Mouse (Mus musculus): ENCODE data around the gene Entpd6. TPM values are rescaled to one million over a fixed set of nuclear protein-coding genes. Genes with fewer than 3 reads are reported as not detected.
A peak's percentile ranks its signal among the peaks of the same experiment; 100 is the strongest.

The Entpd6 gene
- polyA plus RNA-seq, 1 experiment from 2014 or later = 30.3 TPM

GRCm38 (mm10) chr2:150765619-150766018 is 16.8 kb downstream of the Entpd6 start:
- H3K27me3 ChIP-seq (replicated peaks) = no peaks in the 10 kb centered on the region
- H3K9ac ChIP-seq = no peak overlapping the region
- H3K4me3 ChIP-seq = no peak overlapping the region
- ATAC-seq (ENCODE audit: low FRiP score, low read depth) = 0 out of 2 replicates have a peak, but pooled peaks have one; percentile 30
- H3K9me3 ChIP-seq = no peaks in the 10 kb centered on the region
- 56% methylated on average over 2 of the region's 2 CpGs for WGBS
- no peak overlapping the region for H3K4me2 ChIP-seq (replicated peaks)
- peaks cover 32% of the 10 kb centered on the region for H3K36me3 ChIP-seq
- H3K27ac ChIP-seq = no peak overlapping the region
- H3K4me1 ChIP-seq = no peaks in the 10 kb centered on the region

DNA sequence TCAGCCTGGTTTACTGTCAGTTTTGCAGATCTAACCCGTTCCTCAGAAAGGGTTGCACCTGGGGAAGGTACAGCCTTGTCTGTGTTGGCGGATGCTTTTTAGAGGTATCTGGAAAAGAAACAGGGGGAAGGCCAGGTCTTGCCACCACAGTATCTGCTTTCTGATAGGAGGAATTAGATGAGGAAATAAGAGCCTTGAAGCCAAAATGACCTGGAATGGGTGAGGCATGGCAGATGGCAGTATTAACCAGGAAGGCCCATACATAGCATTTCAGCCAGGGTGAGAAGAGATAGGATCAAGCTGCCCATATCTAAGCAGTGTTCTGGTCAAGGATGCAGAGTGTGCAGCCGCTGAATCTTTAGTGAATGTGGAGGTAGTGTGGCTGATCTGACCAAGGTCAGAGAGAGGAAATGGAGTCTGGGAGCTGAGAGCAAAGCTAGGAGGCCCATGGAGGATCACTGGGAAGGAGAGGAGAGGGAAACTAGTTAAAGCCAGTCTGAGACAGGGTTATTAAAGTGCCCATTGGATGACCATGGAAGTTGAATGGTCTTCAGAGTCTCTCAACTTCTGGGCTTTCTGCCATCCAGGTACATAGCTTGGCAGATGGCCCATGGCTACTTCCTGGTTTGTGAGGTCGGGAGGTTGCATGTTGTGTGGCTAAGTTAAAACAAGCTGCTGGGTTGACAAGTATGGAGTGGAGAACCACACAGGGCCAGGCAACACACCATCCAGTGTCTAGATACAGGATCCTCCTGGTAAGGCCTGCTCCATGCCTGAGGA is 17.4 kb downstream of the Entpd6 start:
- Histone ChIP-seq H3K36me3 (peaks cover 32% of the 10 kb centered on the region), H3K27me3 (replicated peaks) (no peaks in the 10 kb centered on the region), H3K9me3 (no peaks in the 10 kb centered on the region), H3K27ac (no peak overlapping the region), H3K9ac (no peak overlapping the region), H3K4me1 (no peaks in the 10 kb centered on the region), H3K4me2 (replicated peaks) (no peak overlapping the region), H3K4me3 (no peak overlapping the region)
- 92% methylated on average over 4 of the region's 4 CpGs for WGBS
- no peak for ATAC-seq (ENCODE audit: low FRiP score, low read depth)

DNA sequence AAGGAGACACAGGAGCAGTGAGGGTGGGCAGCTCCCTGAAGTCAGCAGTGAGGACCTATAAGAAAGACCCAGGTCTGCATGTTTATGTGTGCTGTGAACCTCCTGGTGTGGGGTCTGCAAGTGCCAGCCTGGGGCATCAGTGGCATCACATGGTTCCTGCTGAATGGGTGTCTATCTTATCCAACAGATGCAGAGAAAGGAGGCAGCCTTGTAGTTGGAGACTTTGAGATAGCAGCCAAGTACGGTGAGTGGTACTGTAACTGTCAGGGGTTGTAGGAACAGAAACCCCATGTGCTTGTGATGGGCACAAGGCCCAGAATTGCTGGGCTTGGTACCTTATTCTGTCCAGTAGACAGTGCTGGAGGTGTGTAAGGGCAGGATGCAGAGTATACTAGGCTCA is 19.8 kb downstream of the Entpd6 start:
- H3K27ac ChIP-seq = no peak overlapping the region
- no peak overlapping the region for H3K4me2 ChIP-seq (replicated peaks)
- peaks cover 23% of the 10 kb centered on the region for H3K36me3 ChIP-seq
- H3K9me3 ChIP-seq = no peaks in the 10 kb centered on the region
- no peak for ATAC-seq (ENCODE audit: low FRiP score, low read depth)
- no peaks in the 10 kb centered on the region for H3K4me1 ChIP-seq
- no peaks in the 10 kb centered on the region for H3K27me3 ChIP-seq (replicated peaks)
- no peak overlapping the region for H3K4me3 ChIP-seq
- no peak overlapping the region for H3K9ac ChIP-seq
- 97% methylated on average over 1 of the region's 1 CpGs for WGBS

GRCm38 (mm10) chr2:150770747-150771146 is 21.9 kb downstream of the Entpd6 start:
- Histone ChIP-seq H3K4me2 (replicated peaks) (no peak overlapping the region), H3K27me3 (replicated peaks) (no peaks in the 10 kb centered on the region), H3K4me3 (no peak overlapping the region), H3K9me3 (no peaks in the 10 kb centered on the region), H3K4me1 (no peaks in the 10 kb centered on the region), H3K36me3 (peaks cover 23% of the 10 kb centered on the region), H3K9ac (no peak overlapping the region), H3K27ac (no peak overlapping the region)
- ATAC-seq (ENCODE audit: low FRiP score, low read depth) = no peak
- 83% methylated on average over 1 of the region's 1 CpGs for WGBS

GRCm38 (mm10) chr2:150771169-150771568 is 22.3 kb downstream of the Entpd6 start:
- H3K4me2 ChIP-seq (replicated peaks) = no peak overlapping the region

DNA sequence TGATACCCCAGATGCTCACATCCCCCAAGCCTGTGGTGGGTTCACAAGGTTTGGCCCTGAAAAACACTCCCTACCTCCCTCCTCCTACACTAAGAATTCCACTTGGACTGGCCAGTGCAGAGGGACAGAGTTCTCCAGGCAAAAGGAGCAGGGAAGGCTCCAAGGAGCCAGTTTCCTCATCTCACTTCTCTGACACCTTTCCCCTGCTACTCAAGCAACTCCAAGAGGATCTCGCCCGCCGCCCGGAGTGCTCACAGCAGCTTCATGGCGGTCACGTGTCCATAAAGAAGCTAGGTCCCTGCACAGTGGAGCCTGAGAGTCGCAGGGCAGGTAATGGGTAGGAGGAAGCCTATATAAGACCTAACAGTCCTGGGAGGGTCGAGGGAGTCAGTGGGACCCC is 23.2 kb downstream of the Entpd6 start:
- no peak overlapping the region for H3K4me3 ChIP-seq
- peaks cover 18% of the 10 kb centered on the region for H3K36me3 ChIP-seq
- H3K9me3 ChIP-seq = no peaks in the 10 kb centered on the region
- H3K27ac ChIP-seq = no peak overlapping the region
- no peaks in the 10 kb centered on the region for H3K4me1 ChIP-seq
- H3K9ac ChIP-seq = no peak overlapping the region
- WGBS = 89% methylated on average over 8 of the region's 8 CpGs
- no peaks in the 10 kb centered on the region for H3K27me3 ChIP-seq (replicated peaks)
- no peak for ATAC-seq (ENCODE audit: low FRiP score, low read depth)
- no peak overlapping the region for H3K4me2 ChIP-seq (replicated peaks)

More at GRCm38 (mm10) chr2:150771169-150771568, 22.3 kb downstream of the Entpd6 start:
- H3K27ac ChIP-seq = no peak overlapping the region
- ATAC-seq (ENCODE audit: low FRiP score, low read depth) = no peak
- H3K4me1 ChIP-seq = no peaks in the 10 kb centered on the region
- H3K27me3 ChIP-seq (replicated peaks) = no peaks in the 10 kb centered on the region
- H3K36me3 ChIP-seq = peaks cover 23% of the 10 kb centered on the region
- H3K9ac ChIP-seq = no peak overlapping the region
- H3K9me3 ChIP-seq = no peaks in the 10 kb centered on the region
- WGBS = 87% methylated on average over 6 of the region's 6 CpGs
- H3K4me3 ChIP-seq = no peak overlapping the region

DNA sequence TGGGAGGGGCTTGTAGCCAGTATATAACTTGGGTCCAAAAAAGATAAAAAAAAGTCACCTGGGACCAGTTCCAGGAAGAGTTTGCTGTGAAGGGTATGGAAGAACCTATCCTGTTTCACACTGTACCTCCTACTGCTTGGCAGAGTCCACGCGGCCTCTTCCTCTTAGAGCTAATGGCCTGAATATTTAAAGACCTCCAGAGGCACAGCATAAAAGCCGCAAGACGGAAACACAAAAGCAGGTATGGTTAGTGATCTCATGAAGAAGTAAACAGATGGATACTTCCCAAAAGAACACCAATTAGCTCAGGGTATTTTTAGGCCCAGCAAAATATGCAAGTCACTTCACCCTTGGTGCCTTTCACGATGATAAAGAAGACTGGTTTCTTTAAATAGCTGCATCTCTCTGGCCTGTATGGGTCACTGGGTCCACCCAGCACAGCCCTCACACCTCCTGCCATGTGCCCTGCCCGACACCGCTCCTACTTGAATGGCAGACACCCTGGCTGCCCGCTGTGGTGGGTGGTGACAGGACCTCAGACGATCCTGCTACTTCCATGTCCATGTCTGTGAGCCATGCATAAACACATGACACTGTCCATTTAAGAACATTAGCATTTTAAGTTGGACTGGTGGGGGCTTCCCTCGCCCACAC is 23.8 kb downstream of the Entpd6 start:
- no peak for ATAC-seq (ENCODE audit: low FRiP score, low read depth)
- H3K9ac ChIP-seq = no peak overlapping the region
- H3K4me3 ChIP-seq = no peak overlapping the region
- no peaks in the 10 kb centered on the region for H3K27me3 ChIP-seq (replicated peaks)
- no peak overlapping the region for H3K4me2 ChIP-seq (replicated peaks)
- H3K4me1 ChIP-seq = no peaks in the 10 kb centered on the region
- no peaks in the 10 kb centered on the region for H3K9me3 ChIP-seq
- H3K36me3 ChIP-seq = peaks cover 16% of the 10 kb centered on the region
- 75% methylated on average over 10 of the region's 10 CpGs for WGBS
- no peak overlapping the region for H3K27ac ChIP-seq

- no peak for ATAC-seq (ENCODE audit: low FRiP score, low read depth)
- Histone ChIP-seq H3K9ac (no peak overlapping the region), H3K36me3 (no peaks in the 10 kb centered on the region), H3K9me3 (no peaks in the 10 kb centered on the region), H3K27me3 (replicated peaks) (no peaks in the 10 kb centered on the region), H3K4me3 (no peak overlapping the region), H3K4me2 (replicated peaks) (no peak overlapping the region), H3K4me1 (peaks cover 9% of the 10 kb centered on the region), H3K27ac (no peak overlapping the region)
- 79% methylated on average over 2 of the region's 2 CpGs for WGBS
Observed at GRCm38 (mm10) chr2:150782801-150783200, 34.0 kb downstream of the Entpd6 start.

- Histone ChIP-seq H3K36me3 (no peaks in the 10 kb centered on the region), H3K27me3 (replicated peaks) (no peaks in the 10 kb centered on the region), H3K9me3 (no peaks in the 10 kb centered on the region), H3K27ac (no peak within 1 kb of the TSS), H3K4me2 (replicated peaks) (peak within 1 kb of the TSS; percentile 98), H3K4me3 (peak within 1 kb of the TSS; percentile 77), H3K9ac (peak within 1 kb of the TSS; percentile 72), H3K4me1 (peaks cover 15% of the 10 kb centered on the region)
- WGBS = 3% methylated on average over 58 of the region's 58 CpGs
- ATAC-seq (ENCODE audit: low FRiP score, low read depth) = peak; percentile 97
Observed at GRCm38 (mm10) chr2:150786251-150787180, 37.7 kb downstream of the Entpd6 start, which contains the start of gene Pygb. Pygb (plus strand) TSS chr2:150786735.

DNA sequence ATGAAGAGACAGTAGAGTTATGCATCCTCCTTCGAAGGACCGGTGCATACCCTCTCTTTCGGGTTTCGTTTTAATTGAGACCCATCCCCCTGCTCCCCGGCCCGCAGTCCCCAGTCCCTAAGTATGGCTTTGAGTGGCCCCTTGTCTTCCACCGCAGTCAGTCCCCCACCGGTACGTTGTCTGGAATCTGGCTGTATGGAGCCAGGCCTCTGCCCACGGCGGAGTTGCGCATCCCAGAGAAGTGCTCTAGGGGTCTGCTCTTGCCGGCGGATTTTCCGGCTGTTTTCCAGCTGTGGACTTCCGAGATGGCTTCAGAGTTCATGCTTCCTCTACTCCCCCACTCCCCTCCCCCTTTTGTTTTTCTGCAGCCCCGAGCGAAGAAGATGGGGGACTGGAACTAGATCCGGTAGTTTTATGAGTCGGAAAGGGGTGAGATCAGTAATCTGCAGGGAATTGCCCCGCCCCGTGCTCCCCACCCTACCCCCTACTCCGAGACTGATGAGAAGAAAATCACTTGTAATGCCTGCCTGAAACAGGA is 38.5 kb downstream of the Entpd6 start:
- WGBS = under 1% methylated on average over 23 of the region's 23 CpGs

GRCm38 (mm10) chr2:150788768-150789550 is 40.1 kb downstream of the Entpd6 start:
- no peak overlapping the region for H3K9ac ChIP-seq
- no peak overlapping the region for H3K27ac ChIP-seq
- peak overlapping the region; percentile 5 for H3K4me2 ChIP-seq (replicated peaks)

More for the DNA sequence above, 38.5 kb downstream of the Entpd6 start:
- Histone ChIP-seq H3K27ac (no peak overlapping the region), H3K36me3 (peaks cover 2% of the 10 kb centered on the region; the same call in 1 of the 2 replicates), H3K9me3 (no peaks in the 10 kb centered on the region), H3K4me2 (replicated peaks) (peak overlapping the region; percentile 98), H3K4me3 (peak overlapping the region; percentile 77), H3K27me3 (replicated peaks) (no peaks in the 10 kb centered on the region), H3K4me1 (peaks cover 15% of the 10 kb centered on the region), H3K9ac (peak overlapping the region; percentile 72)
- peak; percentile 58 for ATAC-seq (ENCODE audit: low FRiP score, low read depth)

More at GRCm38 (mm10) chr2:150788768-150789550, 40.1 kb downstream of the Entpd6 start:
- Histone ChIP-seq H3K4me3 (no peak overlapping the region), H3K4me1 (peaks cover 15% of the 10 kb centered on the region), H3K36me3 (peaks cover 5% of the 10 kb centered on the region; the same call in 1 of the 2 replicates), H3K9me3 (no peaks in the 10 kb centered on the region), H3K27me3 (replicated peaks) (no peaks in the 10 kb centered on the region)
- 66% methylated on average over 4 of the region's 4 CpGs for WGBS
- ATAC-seq (ENCODE audit: low FRiP score, low read depth) = no peak

Data from neural tube, embryonic 12.5 days (tissue).